Mouse (Mus musculus) left cerebral cortex, adult 18-20 months (tissue): ENCODE results near the gene Dlg2. TPM values are rescaled to one million over a fixed set of nuclear protein-coding genes. Genes with fewer than 3 reads are reported as not detected.
A peak's percentile ranks its signal among the peaks of the same experiment; 100 is the strongest.

Source experiments
- DNase-seq, 2 experiments: peaks; one replicate each; pipeline ENCODE4 v3.0.0; 2021 to 2022; ENCODE audit warnings: low spot score in 2 of 2, mixed read lengths in 1 of 2
- total RNA-seq, 2 experiments: library from RNA; stranded (reverse); gene quantifications; 2 replicates each; pipeline ENCODE4 v1.2.3; 2021

Gene Dlg2
- total RNA-seq, 2 experiments from 2014 or later = 256 to 276 TPM

GRCm38 (mm10) chr7:91716696-91717095 is 1240.2 kb downstream of the Dlg2 start:
- DNase-seq = no peak

- DNase-seq = no peak
These were observed 1243.8 kb downstream of the Dlg2 start for GRCm38 (mm10) chr7:91720318-91720717.

- DNase-seq = no peak
These were observed 1247.9 kb downstream of the Dlg2 start for GRCm38 (mm10) chr7:91724397-91724796.

GRCm38 (mm10) chr7:91740748-91741147 is 1264.3 kb downstream of the Dlg2 start:
- DNase-seq = no peak

GRCm38 (mm10) chr7:91753151-91753861 is 1276.8 kb downstream of the Dlg2 start:
- DNase-seq = no peak

GRCm38 (mm10) chr7:91767648-91768047 is 1291.2 kb downstream of the Dlg2 start:
- no peak for DNase-seq

- no peak for DNase-seq
These were observed 1302.2 kb downstream of the Dlg2 start for GRCm38 (mm10) chr7:91778673-91779072.

- DNase-seq = no peak
These were observed 1308.1 kb downstream of the Dlg2 start for GRCm38 (mm10) chr7:91784617-91785016.

GRCm38 (mm10) chr7:91785445-91785844 is 1309.0 kb downstream of the Dlg2 start:
- no peak for DNase-seq

- DNase-seq = no peak
These were observed 1309.4 kb downstream of the Dlg2 start for GRCm38 (mm10) chr7:91785871-91786270.

- no peak for DNase-seq
These were observed 1314.6 kb downstream of the Dlg2 start for GRCm38 (mm10) chr7:91790949-91791564.

- DNase-seq = no peak
These were observed 1330.2 kb downstream of the Dlg2 start for GRCm38 (mm10) chr7:91806632-91807031.

GRCm38 (mm10) chr7:91810774-91811173 is 1334.3 kb downstream of the Dlg2 start:
- no peak for DNase-seq

GRCm38 (mm10) chr7:91818004-91818403 is 1341.5 kb downstream of the Dlg2 start:
- no peak for DNase-seq

GRCm38 (mm10) chr7:91832207-91832606 is 1355.7 kb downstream of the Dlg2 start:
- no peak for DNase-seq

- no peak for DNase-seq
These were observed 1369.3 kb downstream of the Dlg2 start for GRCm38 (mm10) chr7:91845723-91846122.

GRCm38 (mm10) chr7:91849364-91849763 is 1372.9 kb downstream of the Dlg2 start:
- no peak for DNase-seq

- DNase-seq = no peak
These were observed 1377.2 kb downstream of the Dlg2 start for GRCm38 (mm10) chr7:91853653-91854052.

- no peak for DNase-seq
These were observed 1380.5 kb downstream of the Dlg2 start for GRCm38 (mm10) chr7:91856931-91857330.

GRCm38 (mm10) chr7:91862806-91863531 is 1386.5 kb downstream of the Dlg2 start:
- peak in 1 of 2 experiments; percentile 5 for DNase-seq

- DNase-seq = no peak
These were observed 1392.4 kb downstream of the Dlg2 start for GRCm38 (mm10) chr7:91868919-91869318.

GRCm38 (mm10) chr7:91876831-91877230 is 1400.4 kb downstream of the Dlg2 start:
- no peak for DNase-seq
